Mouse (Mus musculus) skeletal muscle tissue, postnatal 0 days (tissue): Measurements from ENCODE around the gene Khdc1c. TPM values are rescaled to one million over a fixed set of nuclear protein-coding genes. Genes with fewer than 3 reads are reported as not detected.

Experiments used
- polyA plus RNA-seq: library from polyadenylated mRNA; unstranded; fragments of >200 nt; fragmentation: Nextera tagmentation; extraction: Ambion mirVana; gene quantifications from 2 replicates; pipeline ENCODE4 v1.2.1, GENCODE M21; 2015

Khdc1c gene
- polyA plus RNA-seq: not detected in 2 replicates

DNA sequence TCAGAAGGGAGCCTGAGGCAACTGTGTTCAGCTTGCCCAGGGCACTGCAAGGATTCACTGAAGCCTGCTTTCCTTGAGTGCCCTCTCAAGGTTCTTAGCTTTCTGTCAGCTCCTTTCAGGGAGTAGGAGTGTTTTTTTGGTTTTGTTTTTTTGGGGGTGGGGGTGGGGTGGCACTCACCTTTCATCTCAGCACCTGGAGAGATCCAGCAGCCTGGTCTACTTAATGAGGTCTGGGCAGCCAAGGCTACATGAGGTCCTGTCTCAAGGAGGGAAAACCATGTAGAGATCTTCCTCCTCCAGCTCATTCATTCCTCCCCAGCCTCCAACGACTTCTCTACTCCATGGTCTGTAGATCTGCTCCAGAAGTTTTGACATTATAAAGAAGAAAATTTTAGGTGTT, at the start of gene Khdc1c:
Gene Khdc1c, plus strand, starts transcription at position 301 of the 400 bp plus-strand sequence.

DNA sequence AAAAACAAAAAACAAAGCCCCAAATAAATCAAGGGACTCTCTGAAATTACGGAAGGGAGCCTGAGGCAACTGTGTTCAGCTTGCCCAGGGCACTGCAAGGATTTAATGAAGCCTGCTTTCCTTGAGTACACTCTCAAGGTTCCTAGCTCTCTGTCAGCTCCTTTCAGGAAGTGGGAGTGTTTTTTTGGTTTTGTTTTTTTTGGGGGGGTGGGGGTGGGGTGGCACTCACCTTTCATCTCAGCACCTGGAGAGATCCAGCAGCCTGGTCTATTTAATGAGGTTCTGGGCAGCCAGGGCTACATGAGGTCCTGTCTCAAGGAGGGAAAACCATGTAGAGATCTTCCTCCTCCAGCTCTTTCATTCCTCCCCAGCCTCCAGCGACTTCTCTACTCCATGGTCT, 18.8 kb upstream of the Khdc1c start, which contains the start of gene Khdc1a:
Gene Khdc1a, plus strand, starts transcription at position 301 of the 400 bp plus-strand sequence.

GRCm38 (mm10) chr1:21383256-21383655, 15.1 kb downstream of the Khdc1c start, which contains the start of gene Khdc1b:
Khdc1b (plus strand) TSS chr1:21383556.

Other genes with a start within 250 kb of the Khdc1c start
- 3.8 and 4.4 TPM in 2 replicates for gene Tmem14a, start 149.8 kb upstream of the Khdc1c start, polyA plus RNA-seq
- 0.27 and 0.66 TPM in 2 replicates for gene Gsta3, start 127.7 kb upstream of the Khdc1c start, polyA plus RNA-seq
- not detected in 2 replicates for gene Khdc1a, start 18.7 kb upstream of the Khdc1c start, polyA plus RNA-seq
- not detected in 2 replicates for gene Khdc1b, start 15.2 kb downstream of the Khdc1c start, polyA plus RNA-seq